Mouse (Mus musculus) v-Abl transformed pro-B cells (cell line): ENCODE measurements around the gene Tenm2.

ENCODE experiments used
- in situ Hi-C, 2 experiments: fragments of 400-800 bp; cut with MboI; formaldehyde crosslinking; loops; one replicate each; pipeline ENCODE4 v1.15.1; 2025; ENCODE audit not compliant: unreplicated experiment in 2 of 2

Gene Tenm2

DNA sequence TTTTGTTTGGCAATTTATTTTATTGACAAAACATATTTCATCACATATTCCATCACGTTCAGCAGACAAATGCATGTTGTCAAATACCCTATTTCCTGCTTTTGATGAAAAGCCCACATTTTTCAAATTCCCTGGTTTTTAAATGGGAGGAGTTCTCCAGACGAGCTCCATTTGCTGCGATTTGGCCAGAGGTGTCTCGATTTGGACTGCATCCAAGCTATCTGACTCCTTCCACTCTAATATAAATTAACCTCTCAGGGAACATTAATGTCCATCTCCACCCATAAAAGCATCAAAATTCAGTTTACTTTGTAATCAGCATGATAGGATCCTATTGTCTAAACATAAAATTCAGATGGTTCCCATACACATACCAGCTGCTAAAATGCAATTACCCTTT lies 120.6 kb downstream of the Tenm2 start:
- in situ Hi-C loops = no loop called here

DNA sequence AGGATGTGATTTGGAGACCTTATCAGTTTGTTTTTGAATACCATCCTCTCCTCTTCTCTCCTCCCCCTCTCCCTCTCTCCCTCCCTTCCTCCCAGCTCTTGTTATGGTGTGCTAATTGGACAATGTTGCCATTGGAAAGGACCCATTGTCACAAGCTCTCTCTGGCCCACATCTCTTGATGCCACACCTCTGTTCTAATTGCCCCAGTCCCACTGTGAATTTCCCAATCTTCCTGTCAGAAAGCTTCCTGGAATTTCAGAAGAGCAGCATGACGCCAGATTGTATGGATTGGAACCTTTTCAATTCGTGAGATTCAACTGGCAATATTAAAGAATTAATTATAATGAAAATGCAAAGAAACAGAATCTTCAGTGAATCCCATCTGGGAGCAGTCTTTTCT lies 128.7 kb downstream of the Tenm2 start:
- in situ Hi-C loops = no loop called here

DNA sequence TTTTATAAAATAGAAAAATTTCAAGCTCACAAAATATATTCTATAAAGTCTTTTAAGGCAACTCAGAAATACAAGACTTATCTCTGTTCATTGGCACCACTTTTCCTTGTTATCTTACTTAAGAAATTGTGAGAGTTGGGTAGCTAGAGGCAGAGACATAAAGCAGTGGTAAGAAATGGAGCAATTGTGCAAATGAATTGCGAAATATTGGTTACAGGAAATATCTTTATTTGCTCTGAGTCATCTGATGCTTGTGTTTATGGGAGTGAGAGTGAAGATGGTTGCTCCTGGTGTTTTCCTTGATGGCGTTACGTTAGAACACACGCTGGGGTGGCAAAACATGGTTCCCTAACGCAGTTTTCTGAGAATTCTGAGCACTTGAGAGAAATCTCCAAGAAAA lies 156.4 kb downstream of the Tenm2 start:
- in situ Hi-C loops = no loop called here

DNA sequence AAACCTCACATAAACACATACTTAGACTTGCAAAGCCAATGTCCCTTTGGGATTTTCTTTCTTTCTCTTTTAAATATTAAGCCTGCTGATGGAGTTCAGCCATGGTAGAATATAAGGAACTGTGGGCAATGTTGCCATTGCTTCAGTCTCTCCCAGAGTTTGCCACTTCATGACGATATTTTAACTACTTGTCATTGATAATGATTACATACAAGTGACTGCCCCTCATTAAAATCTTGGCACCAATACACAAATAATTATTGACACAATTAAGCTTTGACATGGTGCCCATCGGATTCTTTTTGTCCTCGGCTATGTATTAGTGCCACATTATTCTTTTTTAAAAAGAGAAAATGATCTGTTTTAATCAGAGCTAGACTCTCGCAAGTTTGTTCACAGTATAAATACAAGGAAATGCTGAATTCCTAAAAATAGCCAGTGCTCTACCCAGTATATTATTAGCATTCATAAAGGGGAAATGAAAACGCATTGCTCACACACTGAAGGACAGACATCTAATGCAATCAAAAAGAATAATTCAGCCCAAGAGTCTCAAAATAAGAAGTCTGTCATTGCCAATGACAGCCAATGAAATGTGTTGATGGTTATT lies 158.7 kb downstream of the Tenm2 start:
- in situ Hi-C loops = no loop called here

DNA sequence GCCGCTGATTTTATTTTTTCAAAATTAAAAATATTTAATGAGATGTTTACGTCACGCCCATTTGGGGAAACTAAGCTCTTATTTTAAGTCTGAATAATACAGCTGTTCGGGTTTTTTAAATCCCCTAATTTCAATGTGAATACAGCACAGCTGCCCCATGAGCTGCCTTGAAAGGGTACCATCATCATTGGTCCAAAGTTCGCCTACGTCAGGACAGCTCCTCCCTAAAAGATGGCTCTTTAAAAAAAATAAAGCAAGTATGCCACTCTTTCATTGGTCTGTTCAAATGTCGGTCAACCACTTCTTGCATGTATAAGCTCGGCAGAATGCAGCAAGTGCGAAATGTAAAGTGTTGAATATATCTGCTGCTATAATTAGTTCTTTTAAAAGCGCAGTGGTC lies 160.4 kb downstream of the Tenm2 start:
- in situ Hi-C loops = no loop called here

DNA sequence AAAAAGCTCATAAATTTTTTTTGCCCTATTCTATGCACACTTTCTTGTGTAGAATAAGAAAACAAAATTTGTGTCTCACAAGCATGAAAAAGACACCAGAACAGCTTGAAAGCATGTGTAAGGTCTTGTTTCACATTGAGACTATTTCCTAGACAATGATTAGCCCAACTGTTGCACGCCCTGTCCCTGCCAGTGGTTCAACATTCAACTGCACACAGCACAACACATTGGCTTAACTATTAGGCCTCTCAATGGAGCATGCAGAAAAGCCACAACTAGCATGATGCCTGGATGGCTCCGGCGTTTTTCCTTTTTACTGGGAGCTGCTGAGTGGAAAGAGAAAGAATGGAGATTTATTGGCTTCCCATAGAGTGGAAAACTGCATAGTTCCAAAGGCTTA lies 170.3 kb downstream of the Tenm2 start:
- in situ Hi-C loops = no loop called here

DNA sequence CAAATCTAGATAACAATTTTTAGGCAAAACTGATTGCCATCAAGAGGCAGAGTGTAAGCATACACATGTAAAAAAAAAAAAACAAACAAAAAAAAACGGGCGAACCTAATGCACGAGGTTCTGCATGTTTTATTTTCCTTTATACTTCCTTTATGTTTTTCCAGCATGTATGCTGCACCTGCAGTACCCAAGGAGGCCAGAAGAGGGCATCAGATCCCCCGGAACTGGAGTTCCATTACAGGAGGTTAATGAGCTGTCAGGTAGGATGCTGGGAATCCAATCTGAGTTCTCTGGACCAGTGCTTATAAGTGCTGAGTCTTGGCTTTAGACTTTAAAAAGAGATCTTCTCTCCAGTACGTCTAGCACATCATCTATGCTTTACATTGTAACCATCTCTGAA lies 189.1 kb downstream of the Tenm2 start:
- in situ Hi-C loops = no loop called here

DNA sequence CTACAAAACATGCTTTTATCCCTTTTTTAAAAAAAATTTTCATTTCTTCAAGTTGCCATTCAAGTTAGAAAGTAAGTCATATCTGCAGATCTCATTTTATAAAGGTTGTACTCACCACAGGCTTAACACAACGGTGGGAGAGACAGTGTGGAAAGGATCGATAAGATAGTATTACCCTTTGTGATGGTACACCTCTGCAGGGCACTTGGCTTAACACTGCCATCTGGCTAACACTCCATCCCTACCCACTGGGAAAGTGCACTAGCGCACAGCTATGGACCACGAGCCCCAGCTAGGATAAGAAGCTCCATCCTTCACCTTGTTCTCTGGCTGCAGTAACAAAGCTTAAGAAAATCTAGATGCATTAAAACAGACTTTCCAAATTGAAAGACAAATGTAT lies 194.5 kb downstream of the Tenm2 start:
- in situ Hi-C loops = no loop called here

DNA sequence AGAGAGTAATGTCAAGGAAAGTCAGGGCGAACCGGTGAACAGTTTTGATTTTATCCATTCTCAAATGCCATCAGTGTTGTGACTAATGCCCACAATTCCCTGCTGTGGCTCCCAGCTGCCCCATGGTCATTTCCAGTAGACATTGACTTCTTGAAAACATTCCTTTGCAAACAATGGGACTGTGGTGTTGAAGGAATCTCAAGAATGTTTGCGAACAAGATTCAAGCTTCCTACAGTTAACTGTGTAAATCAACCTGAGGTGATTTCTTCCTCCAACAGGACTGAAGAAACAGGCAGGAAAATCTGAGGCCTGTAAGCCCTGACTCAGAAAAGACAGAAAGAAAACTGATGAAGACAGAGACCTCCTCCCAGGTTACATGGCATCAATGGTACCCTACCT lies 196.5 kb downstream of the Tenm2 start:
- in situ Hi-C loops = no loop called here

DNA sequence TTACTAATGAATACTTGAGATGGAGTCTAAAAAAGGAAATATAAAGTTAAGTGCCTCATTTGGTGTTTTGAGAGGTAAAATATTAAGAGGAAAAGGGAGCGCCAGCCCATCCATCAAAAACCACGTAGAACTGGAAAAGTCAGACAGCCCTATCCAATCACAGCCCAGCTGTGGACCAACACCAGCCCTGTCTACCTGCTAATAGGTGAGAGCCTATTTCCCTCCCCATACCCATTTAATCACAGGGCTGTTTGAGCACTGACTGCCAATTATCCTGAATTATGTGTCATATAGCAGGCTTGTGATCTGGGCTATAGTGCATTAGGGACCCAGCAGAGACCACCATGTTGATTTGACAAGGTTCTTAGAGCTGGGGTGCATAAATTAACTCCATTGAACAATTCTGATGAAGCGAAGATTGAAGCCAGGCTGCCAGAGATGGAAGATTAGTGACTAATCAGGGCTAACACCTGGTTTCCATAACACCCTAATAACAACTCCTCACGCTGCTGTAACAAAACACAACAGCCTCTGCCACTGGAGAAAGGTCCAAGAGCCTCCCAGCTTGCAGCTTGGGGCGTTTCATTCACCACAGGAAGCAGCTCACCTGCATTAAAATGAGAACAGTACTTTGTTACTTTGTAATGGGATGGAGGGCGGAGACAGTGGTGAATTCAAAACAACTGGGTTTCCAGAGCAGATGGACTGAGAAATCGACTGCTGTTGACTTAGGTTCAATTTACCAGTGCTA lies 204.3 kb downstream of the Tenm2 start:
- in situ Hi-C loops = no loop called here

DNA sequence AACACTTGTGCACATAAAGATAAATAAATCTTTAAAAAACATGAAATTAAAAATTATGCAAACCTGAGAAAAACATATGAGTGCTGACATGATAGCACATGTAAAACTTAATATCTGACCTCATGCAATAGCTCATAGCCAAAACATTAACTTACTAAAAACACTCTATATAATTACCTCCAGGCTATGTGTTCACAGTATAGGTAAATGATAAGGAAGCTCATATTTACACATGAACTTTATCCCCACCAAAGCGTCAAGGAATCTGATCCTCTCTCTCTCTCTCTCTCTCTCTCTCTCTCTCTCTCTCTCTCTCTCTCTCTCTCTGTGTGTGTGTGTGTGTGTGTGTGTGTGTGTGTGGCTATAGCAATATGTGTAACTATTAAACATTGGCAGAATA lies 223.9 kb downstream of the Tenm2 start:
- in situ Hi-C loops = no loop called here

DNA sequence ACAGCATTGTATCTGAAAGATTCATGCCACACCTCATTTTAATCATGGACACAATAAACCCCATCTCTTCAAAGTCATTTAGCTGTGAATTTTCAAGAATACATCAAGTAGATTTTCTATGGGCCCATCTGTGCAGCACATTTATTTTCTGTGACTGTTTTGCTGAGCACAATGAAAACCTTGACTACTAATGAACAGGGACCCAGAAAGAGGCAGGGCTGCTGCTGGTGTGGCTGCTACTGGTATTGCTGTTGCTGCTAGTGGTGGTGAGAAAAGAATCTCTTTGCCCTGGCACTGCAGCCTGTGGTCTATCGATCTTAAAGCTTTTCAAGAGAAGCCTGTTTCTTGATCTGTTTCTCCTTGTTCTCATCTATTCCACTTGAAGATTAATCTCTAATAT lies 226.5 kb downstream of the Tenm2 start:
- in situ Hi-C loops = no loop called here

DNA sequence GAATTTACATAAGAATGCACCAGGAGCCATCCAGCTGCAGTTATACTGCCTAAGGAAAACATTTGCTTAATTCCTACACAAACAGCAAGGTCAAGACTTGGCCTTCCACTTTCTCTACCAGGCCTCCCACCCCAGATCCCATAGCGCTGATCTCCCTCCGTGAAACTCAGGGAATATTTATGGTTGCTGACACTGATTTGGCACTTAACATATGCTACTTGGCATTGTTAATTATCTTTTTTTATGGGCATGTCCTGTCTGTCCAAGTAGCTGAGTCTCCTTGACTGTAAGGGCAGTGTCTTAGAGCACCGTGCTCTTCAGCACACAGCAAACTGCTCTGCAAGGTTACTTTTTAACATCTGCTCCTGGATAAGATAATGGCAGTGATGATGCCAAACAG lies 238.1 kb downstream of the Tenm2 start:
- in situ Hi-C loops = no loop called here

DNA sequence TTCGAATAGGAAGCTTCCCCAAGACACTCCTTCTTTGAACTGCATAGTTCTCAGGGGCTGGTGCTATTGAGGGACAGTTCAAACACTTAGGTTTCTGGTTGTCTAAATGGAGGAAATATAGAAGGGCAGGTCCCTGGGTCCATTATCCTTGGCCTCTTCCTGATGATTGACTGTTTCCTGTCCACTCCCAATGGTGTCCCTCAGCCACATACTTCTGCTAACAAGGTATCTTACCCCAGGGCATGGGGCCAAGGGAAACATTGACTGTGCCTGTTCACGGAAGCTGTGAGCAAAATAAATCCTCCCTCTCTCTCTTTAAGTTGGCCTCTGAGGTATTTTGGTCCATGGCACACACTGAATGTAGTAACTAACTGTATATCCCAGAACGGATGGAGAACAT lies 244.9 kb downstream of the Tenm2 start:
- in situ Hi-C loops = no loop called here

DNA sequence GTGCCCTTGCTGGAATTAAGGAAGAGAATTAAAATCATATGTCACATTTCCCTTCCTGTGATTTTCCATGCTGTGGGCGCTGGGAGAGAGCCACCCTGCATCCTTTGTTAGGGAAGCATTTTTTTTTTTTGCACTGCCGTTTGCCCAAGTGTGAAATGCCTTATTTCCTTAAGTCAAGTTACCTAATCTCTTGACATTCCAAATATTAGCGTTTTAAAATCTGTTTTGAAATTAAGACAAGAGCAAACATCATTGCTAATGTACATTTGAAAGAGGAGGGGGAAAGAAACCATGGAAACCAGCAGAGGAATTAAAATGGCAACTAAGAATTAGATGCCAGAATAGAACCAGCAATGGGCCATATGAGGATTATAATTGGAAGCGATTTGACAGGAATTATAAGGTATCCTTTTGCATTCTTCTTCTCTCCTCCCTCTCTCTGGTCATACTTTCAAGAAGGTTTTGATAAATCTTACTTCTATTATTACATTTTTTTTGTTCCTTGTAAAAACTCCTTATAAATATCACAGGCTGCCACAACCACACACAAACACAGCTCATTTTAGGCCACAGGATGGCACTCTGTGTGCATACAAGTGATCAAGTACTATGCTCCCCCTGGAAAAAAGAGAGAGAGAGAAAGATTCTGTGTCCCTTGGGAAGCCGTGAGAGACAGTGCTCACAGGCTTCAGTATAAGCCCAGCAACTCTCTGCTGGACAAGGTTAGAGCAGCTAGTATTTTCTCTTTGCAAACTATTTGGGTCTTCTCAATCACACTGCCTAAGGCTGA lies 246.8 kb downstream of the Tenm2 start:
- in situ Hi-C loops = no loop called here

DNA sequence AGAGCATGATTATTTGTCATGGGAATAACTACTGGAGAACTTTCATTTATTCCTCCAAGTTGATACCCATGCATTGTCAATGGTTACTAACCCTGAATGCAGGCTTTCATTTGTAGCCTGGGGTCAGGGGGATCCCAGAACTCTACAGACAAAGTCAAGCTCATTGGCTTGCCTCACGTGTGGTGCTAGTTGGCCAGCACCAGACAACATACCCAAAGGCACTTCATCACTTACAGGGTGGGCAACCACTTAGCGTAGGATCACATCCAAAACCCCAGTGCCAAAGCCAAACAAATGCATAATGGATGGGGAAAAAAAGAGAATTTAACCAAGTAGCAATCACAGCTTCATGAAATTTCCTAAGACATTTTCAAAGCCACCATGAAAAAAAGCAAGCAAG lies 261.6 kb downstream of the Tenm2 start:
- in situ Hi-C loops = no loop called here

DNA sequence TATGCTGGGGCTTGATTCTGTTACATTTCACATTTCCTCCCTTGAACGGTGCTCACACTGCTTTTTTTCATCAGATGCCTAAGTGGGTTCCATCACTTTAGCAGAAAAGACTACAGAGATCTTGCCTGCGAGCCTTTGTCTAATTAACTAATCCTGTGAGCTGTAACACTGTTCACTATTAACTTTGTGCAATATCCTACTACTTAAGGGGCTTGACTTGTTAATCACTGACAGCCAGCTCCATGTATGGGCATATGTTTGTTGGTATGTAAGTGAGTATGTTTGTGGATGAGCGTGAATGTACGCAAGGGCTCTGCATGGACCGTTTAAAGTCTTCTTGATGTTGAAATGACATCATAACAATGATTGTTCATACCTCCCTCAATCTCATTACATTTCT lies 277.7 kb downstream of the Tenm2 start:
- in situ Hi-C loops = no loop called here

DNA sequence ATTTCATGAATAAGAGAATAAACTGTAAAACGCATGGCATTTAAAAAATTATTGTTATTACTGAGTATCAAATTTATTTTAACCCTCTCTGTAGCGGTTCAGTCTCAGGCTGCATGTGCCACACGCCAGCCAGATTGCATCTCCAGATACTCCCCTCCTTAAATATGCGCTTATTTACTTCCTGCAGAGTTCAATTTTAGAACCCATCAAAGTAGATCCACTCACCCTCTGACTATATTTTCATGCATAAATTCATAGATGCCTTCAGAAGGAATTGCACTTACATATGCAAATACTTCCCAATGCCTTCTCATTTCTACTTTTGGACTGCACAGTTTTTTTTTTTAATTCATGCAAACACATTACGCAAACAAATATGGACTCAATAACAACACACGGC lies 294.3 kb downstream of the Tenm2 start:
- in situ Hi-C loops = no loop called here

DNA sequence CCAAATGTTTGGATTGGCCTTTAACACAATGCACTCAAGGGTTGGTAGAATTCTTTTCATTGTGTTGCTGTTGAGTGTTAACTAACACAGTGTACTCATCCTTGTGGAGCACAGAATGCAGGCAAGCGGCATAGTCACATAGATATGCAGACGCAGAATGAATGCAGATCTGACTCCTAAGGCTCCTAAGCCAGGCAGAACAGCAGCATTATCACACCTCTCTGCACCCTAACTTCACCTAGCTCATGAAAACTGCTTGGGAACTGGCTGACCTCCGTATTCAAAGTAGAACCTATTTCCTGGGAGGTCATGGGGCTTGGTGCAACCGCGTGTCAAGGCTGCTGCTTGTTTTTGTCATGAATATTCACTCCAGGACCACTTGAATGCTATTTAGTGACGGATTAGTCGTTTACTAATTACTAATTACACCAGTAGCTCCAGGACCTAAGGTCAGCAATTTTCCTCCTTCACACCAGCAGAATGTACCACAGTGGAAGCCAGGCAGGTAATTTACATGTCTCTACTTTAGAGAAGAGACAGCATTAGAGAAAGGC lies 295.1 kb downstream of the Tenm2 start:
- in situ Hi-C loops = no loop called here

DNA sequence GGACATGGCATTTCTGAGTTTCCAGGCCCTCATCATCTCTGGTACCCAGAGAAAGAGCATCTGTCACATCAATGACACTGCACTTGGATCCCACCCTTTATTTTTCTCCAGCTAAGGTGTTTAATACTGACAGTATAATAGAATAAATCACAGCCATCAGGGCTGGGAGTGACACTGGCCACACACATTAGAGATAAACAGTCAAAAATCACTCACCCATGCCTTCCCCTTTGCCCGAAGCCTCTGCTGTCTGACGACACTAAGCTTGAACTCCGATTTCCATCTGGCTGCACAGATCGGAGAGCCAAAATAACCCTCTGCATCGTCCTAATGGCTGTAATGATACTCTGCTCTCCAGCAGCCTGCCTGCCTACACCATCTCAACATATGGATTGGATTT lies 305.9 kb downstream of the Tenm2 start:
- in situ Hi-C loops = no loop called here

DNA sequence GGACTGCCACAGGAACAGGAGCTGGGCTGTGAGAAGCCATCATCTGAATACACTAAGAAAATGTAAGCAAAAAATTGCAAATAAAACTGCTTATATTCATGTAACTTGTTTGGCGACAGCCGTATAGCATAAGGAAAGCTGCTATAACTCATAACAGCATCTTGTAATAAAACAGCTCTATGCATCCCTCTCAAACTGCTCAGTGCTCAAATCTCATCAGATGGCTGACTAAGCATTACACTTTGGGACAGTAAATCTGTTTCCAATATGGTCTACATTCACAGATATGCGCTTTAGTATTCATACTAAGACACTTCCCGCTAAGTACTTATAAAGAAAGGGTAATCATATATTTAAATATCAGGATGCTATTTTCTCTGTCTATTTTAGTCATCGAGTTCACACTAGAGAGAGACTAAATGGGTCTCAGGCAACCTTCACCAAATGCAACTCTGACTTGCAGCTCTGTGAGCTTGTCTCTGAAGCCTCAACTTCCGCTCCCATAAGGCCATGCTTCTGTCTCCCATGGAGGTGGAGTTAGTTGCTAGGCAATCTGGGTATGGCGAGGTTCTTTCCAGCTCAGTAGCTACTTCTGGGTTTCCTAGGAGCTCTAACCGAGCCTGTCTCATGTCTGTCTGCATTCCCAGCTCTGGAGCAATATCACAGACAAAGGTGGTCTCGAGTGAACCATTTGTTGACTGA lies 308.9 kb downstream of the Tenm2 start:
- in situ Hi-C loops = no loop called here
